Mouse (Mus musculus) ovary, adult 18-20 months (tissue): Measurements from ENCODE around the gene Rapgef1.
"Not testable (repeated sequence)": the region's sequence is repeated elsewhere in the genome, so short reads cannot be mapped to it uniquely, and the experiment has no call there.

Source experiments
- DNase-seq: peaks from one replicate; pipeline ENCODE4 v3.0.0; 2022; ENCODE audit warnings: low spot score, mixed read lengths

Gene Rapgef1

DNA sequence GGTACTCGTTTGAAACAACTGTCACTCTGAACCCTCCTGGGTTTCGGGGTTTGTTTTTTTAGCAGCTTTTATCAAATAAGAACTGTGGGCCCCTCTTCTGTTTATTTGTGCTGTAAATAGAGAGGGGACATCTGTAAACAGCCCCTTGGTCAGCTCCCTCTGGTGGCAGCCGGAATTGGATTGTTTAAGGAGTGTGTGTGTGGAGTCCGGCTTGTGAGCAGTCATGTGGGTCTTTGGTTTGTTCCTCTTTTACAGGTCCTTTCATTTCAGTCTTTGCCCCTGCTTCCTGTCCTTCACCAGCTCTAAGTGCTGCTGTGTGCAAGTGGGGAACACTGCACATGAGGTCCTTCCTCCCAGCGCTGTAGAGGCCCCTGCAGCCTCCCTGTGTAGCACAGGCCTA lies 119.8 kb downstream of the Rapgef1 start:
- no peak for DNase-seq

DNA sequence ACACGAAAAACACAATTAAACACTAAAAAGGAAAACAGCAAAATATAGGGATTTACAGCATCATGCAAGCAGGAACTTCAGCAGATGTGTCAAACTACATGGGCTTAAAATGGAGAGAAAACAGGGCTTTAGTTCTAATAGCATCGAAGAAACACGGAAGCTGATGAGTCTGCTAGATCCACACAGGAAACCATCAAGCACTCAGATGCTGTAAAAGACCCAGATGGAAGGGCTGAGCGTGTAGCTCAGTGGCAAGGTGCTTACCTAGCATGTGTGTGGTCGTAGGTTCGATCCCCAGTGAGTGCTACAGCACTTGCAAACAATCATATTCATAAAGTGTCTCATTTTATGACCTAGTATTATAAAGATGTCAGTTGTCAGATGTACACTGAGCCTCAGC lies 121.7 kb downstream of the Rapgef1 start:
- no peak for DNase-seq

DNA sequence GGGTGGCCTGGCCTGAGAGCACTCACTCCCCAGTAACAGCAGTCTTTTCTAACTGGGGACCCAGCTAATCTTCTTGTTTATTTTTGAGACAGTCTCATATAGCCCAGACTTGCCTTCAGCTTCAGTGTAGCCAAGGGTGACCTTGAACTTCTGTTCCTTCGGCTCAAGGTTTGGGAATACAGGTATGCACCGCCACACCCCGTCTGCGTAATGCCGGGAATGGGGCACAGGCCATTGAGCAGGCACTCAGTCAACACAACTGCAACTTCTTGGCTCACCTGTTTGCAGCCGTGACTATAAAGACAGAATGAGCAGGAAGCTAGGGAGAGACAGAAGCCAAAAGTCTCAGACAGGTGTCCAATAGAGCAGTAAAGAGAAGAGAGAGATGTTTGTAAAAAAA lies 124.7 kb downstream of the Rapgef1 start:
- DNase-seq = no peak

- DNase-seq = no peak
Measured at GRCm38 (mm10) chr2:29747188-29747782, 127.8 kb downstream of the Rapgef1 start.

- no peak for DNase-seq
Measured at GRCm38 (mm10) chr2:29747852-29748251, 128.3 kb downstream of the Rapgef1 start.

GRCm38 (mm10) chr2:29748499-29748898 lies 129.0 kb downstream of the Rapgef1 start:
- no peak for DNase-seq

DNA sequence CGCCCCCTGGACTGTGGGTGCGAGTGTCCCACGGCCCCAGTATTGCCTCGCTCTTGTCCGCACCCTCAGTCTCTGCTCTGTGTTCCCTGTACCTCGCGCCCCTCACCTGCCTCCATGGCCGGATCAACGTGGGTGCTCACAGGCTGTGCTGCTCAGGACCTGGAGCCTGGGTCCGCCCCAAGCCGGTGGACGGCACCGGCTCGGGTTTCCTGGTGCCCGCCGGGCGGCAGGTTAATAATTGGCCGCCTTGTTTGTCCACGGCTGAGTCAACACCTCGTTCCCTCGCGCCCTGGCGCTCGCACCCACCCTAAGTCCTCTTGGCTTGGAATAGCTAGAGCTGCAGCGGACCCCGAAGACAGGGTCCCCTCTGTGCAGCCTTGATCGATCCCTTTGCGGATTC lies 132.0 kb downstream of the Rapgef1 start, which contains the start of gene Gm13420:
Gm13420 (minus strand) TSS at position 189 of the 400 bp plus-strand sequence.
- DNase-seq = no peak

DNA sequence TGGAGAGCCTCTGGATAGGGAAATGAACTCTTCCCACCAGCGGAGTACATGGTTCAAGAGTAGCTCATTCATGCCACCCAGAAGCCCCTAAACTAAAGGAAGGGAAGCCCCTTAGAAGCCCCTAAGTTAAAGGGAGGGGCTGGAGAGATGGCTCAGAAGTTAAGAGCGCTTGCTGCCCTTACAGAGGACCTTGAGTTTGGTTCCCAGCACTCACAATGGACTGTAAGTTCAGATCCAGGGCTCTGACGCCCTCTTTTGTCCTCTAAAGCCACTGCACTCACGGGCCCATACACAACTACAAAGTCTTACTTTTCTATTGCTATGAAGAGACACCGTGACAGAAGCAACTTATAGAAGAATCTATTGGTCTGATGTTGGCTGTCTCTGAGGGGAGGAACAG lies 132.9 kb downstream of the Rapgef1 start:
- no peak for DNase-seq

DNA sequence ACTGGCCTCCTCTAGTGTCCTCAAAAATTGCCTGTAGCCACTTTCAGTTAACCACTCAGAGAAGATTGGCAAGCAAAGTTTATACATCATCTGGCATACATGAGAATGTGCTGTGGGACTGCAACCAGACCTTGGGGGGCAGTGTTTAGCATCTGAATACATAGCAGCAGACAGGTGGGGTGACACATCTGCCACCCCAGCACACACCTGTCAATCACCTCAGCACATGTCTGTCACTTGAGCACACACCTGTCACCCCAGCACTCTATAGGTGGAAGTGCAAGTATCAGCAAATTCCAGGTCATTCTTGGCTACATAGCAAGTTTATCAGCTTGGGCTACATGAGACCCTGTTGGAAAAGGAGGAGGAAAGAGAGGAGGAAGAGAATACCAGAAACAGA lies 136.2 kb downstream of the Rapgef1 start:
- no peak for DNase-seq

DNA sequence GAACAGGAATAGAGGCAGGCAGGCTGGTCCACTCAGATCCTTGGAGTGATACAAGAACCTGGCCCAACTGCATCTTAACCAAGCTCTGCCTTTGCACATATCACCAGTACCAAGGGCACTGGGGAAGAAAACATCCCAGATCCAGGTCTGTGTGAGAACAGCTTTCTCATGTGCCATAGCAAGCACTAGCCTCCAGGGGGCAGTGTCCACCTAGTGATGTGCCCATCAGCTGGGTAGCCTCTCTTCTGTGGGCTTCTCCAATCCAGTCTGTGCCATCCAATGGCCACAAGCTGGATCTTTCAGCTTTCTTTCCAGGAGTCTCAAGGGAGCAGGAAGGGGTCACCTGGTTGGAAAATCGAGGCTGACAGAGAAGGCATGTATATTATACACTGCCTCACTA lies 145.3 kb downstream of the Rapgef1 start:
- peak; percentile 25 for DNase-seq

DNA sequence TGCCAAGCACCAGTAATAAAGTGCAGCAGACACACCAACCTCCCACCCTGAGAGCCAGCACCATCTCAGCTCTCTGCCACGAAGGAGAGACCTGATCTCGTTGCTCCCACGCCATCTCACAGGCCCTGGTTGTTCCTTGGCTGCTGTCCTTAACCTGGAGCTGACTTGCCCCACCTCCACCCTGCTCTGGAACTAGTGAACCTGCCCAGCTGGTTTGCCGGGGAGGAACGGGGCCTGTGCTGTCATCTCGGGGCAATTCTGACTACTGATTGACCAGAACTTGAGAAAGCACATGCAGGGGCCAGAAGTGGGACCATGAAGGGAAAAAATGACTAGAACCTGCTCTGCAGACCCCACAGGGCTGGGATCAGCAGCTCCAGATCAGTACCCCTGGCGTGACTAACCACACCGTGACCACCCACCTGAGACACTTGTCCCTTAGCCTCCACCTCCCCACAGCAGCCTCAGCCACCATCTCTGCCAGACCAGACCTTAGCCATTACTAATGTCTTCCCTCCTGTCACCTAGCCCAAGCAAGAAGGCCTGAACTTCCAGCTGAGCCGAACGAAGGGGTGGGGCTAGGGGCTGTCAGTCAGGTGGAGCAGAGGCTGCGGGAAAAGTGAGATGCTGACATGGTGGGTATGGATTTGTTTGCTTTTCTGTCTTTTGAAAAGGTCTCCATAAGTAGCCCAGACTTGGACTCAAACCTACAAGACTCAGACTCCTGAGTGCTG lies 148.6 kb downstream of the Rapgef1 start:
- no peak for DNase-seq

GRCm38 (mm10) chr2:29768901-29769300 lies 149.4 kb downstream of the Rapgef1 start:
- no peak for DNase-seq

DNA sequence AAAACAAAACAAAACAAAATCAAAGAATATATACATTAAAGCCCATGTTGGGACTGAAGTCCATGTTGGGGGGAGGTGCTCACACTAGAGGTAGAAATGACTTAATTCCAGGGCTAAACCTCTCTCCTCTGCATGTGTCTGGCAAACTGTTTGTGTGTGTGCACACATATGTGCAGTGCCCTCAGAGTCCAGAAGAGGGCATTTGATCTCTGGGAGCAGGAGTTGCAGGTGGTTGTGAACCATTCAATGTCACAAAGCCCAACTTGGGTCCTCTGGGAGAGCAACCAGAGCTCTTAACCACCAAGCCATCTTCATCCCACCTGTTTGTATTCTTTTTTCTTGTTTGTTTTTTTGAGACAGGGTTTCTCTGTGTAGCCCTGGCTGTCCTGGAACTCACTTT lies 150.6 kb downstream of the Rapgef1 start:
- DNase-seq = no peak

GRCm38 (mm10) chr2:29771611-29772461 lies 152.3 kb downstream of the Rapgef1 start:
- DNase-seq = no peak

- no peak for DNase-seq
Measured at GRCm38 (mm10) chr2:29773323-29773722, 153.8 kb downstream of the Rapgef1 start.

DNA sequence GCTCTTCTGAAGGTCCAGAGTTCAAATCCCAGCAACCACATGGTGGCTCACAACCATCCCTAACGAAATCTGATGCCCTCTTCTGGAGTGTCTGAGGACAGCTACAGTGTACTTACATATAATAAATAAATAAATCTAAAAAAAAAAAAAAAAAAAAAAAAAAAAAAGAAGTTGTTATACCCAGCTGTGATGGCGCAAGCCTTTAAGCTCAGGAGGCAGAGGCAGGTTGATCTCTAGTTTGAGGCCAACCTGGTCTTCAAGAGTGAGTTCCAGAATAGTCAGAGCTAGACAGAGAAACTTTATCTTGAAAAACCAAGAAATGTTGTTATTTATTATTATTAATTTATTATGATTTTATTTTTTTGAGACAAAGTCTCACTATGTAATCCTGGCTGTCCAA lies 161.7 kb downstream of the Rapgef1 start:
- DNase-seq = not testable (repeated sequence)

GRCm38 (mm10) chr2:29784290-29784689 lies 164.8 kb downstream of the Rapgef1 start:
- DNase-seq = no peak

DNA sequence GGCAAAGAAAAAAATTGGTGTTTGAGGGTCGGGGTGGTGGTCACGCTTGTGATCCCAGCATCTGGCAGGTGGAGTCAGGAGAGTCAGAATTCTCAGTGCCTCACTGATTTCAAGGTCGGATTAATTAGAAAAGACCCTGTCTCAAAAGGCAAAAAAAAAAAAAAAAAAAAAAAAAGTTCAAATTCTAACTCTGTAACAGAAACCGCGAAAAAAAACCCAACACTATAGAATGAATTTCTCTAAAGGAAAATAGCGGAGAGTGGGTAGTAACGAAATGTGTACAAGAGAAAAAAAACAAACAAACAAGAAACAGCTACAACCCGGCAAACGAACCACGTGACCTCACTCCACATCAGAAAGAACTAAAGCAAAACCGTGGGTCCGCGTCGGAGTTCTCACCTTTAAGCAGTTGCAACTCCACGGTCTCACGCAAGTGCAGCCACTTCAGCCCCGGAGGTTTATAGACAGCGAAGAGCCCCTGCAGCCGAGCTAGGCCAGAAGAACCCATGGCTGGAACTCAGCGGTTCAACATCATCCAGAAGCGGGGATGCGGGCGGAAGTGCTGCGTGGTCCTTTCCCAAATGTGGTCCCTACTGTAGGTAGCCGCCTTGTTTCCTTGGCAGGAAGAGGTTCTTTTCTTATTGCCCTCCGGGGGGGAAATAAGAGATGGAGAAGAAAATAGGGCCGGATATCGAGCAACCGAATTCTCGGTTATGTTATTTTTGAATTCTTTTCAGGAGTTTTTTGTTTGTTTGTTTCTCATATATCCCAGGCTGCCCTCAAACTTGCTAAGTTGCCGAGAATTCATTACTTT lies 167.8 kb downstream of the Rapgef1 start, which contains the start of gene Coq4:
Coq4 (plus strand) TSS at position 390 of the 814 bp plus-strand sequence.
- DNase-seq = peak; percentile 77

GRCm38 (mm10) chr2:29787937-29788681 lies 168.6 kb downstream of the Rapgef1 start, which contains the start of gene Trub2:
Gene Trub2 (minus strand): TSS chr2:29788502.
- DNase-seq = peak; percentile 79
